Mouse (Mus musculus) neutrophil, adult 83 days (primary cell): ENCODE measurements around the gene Lcor. TPM values are rescaled to one million over a fixed set of nuclear protein-coding genes. Genes with fewer than 3 reads are reported as not detected.

Source experiments
- total RNA-seq, 2 experiments: library from RNA; stranded (reverse); gene quantifications; one replicate each; pipeline ENCODE4 v1.2.4; 2023

The Lcor gene
- 10 to 100 TPM; 24.7 to 31.0 TPM for total RNA-seq

GRCm38 (mm10) chr19:41482190-41482908 is at the start of gene Lcor:
Gene Lcor, plus strand, starts transcription at chr19:41482637.

DNA sequence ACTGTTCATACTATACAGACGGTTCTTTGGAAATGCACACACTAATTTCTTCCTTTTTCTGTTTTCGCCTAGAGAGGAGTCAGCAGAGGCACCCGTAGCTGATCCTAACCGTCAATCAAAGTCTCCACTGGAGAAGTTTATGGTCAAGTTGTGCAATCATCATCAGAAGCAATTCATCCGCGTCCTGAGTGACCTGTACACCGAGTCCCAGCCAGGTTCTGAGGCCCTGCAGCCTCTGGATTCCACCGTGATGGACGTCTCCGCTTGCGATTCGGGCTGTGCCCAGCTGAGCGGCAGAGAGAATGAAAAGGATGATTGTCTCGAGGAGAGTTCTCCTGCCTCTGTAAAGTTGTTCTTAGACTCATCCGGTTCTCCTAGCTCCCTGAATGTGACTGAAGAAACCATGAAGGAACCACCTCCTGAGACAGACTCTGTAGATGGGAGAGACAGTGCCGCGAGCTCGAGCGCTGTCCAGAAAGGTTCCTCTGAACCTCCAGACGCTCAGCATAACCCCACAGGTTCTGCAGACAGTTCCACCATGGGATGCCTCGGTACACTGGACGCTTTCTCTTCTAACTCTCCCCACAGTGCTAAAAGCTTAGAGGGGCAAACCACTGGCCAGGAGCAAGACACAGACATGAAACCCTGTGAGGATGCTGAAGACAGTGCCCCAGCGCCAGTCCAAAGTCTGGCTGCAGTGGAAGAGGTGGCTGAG is 99.4 kb downstream of the Lcor start, which contains the start of gene Gm340:
Gene Gm340, plus strand, starts transcription at position 665 of the 715 bp plus-strand sequence.

Other genes with a start within 250 kb of the Lcor start
- 10 to 100 TPM; 90.6 to 91.8 TPM for gene Tm9sf3, start 218.6 kb upstream of the Lcor start, total RNA-seq
- 10 to 100 TPM; 59.5 to 64.9 TPM for gene Pik3ap1, start 97.5 kb upstream of the Lcor start, total RNA-seq
- 10 to 100 TPM; 18.2 to 23.4 TPM for gene Gm340, start 99.7 kb downstream of the Lcor start, total RNA-seq